Mouse (Mus musculus): ENCODE measurements around the gene Slc2a1. TPM values are rescaled to one million over a fixed set of nuclear protein-coding genes. Genes with fewer than 3 reads are reported as not detected.

The Slc2a1 gene
- total RNA-seq, 2 experiments from 2014 or later: 89.7 to 110 TPM

GRCm38 (mm10) chr4:119097421-119097820, 11.1 kb upstream of the Slc2a1 start:
- no peak for DNase-seq (ENCODE audit: low spot score in 2 of 2)

GRCm38 (mm10) chr4:119098216-119099210, 10.0 kb upstream of the Slc2a1 start:
- DNase-seq (ENCODE audit: low spot score in 2 of 2): peak in 1 of 2 experiments; percentile 33

DNA sequence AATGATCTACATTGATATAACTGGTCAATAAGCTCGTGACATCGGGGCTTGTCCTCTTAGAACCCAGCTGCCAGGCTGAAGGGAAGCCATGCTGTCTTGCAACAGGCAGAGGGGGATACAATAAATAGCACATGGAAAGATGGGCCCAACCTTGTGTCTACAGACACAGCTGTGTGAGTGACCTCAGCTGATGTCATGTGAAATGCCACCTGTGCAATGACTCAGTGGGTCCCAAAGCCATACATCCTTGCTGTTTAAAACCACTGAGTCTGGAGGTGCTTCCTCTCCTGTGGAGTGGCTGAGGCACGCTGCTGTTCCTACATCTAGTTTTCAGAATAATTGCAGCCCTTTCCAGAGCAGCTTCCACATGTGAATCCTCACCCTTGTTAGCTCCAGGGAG, 7.1 kb upstream of the Slc2a1 start:
- DNase-seq (ENCODE audit: low spot score in 2 of 2): no peak

- no peak for DNase-seq (ENCODE audit: low spot score in 2 of 2)
Observed at GRCm38 (mm10) chr4:119102350-119103126, 6.0 kb upstream of the Slc2a1 start.

DNA sequence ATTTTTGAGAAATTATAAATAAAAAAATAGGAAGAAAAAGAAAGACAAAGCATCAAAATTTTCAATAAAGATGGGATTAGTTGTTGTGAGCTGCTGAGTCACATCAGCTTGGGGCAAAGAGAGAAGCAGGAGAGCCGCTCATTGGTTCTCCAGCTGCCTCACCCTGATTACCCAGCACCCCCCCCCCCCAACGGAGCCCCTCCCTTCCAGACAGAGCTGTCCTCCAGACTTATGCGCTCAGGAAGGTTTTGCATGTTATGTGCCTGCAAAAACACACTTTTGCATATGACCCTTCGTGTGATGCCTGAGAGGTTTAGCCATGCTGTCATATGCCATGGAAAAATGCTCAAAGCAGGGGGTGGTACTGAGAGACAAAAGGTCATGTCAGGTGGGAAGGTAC, 3.7 kb upstream of the Slc2a1 start:
- no peak for DNase-seq (ENCODE audit: low spot score in 2 of 2)

GRCm38 (mm10) chr4:119105704-119106103, 2.8 kb upstream of the Slc2a1 start:
- peak in 1 of 2 experiments; percentile 34 for DNase-seq (ENCODE audit: low spot score in 2 of 2)

- no peak for DNase-seq (ENCODE audit: low spot score in 2 of 2)
Observed at GRCm38 (mm10) chr4:119107867-119108266, 644 bp upstream of the Slc2a1 start.

GRCm38 (mm10) chr4:119109640-119110039, 1.1 kb downstream of the Slc2a1 start:
- DNase-seq (ENCODE audit: low spot score in 2 of 2): no peak

DNA sequence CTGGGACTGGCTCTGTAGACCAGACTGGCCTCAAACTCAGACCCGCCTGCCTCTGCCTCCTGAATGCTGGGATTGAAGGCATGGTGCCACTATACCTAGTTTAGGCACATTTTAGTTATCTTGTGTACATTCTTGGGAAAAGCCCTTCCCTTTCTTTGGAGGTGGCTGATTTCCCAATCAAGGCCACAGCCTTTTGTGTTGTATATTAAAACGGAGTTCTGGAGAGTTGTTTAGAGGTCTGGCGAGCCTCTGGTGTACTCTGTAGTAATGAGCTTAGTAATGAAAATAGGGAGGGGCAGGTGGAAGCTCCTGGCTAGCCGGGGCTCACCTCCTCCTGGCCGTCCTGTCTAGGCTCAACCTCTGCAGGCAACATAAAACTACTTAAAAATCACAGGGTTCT, 2.0 kb downstream of the Slc2a1 start:
- DNase-seq (ENCODE audit: low spot score in 2 of 2): no peak

DNA sequence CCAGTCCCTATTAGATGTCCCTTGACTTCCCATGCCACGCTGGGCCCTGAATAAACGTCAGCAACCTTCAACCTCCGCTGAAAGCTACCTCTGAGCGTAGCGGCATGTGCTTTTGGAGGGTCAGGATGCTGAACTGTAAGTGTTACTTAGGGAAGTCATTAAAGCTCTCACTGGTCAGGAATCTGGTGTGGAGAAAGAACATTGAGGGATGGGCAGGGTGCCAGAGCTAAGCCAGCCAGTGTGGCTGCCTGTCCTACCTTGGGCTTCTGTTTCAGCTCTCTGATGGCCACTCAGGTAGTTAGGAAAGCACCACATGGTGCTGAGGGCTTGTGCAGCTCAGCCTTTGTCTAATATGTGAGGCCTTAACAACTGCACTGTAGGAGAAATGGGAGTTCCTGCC, 2.9 kb downstream of the Slc2a1 start:
- no peak for DNase-seq (ENCODE audit: low spot score in 2 of 2)

GRCm38 (mm10) chr4:119112256-119112885, 3.9 kb downstream of the Slc2a1 start:
- DNase-seq (ENCODE audit: low spot score in 2 of 2): peak; percentile 27 to 55

GRCm38 (mm10) chr4:119115611-119116070, 7.1 kb downstream of the Slc2a1 start:
- no peak for DNase-seq (ENCODE audit: low spot score in 2 of 2)

DNA sequence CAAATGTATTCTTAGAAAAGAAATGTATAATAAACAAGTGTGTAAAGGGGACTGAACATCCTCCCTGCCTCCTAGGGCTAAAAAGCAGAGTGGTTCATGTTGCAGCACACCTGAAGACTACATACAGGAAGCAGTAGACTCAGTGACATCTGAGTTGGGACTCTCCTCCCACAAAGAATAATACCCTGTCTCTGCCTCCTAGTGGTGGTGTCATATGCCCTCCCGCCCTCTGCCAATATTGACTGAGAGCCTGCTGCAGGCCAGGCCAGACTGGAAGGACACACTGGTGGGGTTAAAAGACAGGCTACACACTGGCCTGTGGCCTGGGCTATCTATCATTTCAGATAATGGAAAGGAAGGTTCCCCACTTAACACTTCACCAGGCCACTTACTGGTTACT, 7.8 kb downstream of the Slc2a1 start:
- no peak for DNase-seq (ENCODE audit: low spot score in 2 of 2)

DNA sequence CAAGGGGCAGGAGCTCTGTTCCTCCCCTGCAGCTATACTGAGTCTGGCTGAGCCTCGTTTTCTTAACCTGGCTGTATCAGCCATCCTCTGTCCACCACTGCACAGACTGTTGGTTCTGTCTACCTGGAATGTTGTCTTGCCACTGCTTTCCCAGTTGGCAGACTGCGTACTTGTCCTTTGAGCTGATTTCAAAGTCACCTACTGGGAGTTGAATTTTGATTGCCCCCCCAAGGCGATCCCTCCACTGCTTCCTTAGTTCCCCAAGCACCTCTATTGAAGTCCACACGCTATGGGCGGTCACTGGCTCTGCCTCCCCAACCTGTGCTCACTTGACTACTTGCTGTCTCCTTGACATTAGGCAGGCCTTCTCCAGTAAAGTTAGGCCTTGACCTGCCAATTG, 9.1 kb downstream of the Slc2a1 start:
- DNase-seq (ENCODE audit: low spot score in 2 of 2): no peak

GRCm38 (mm10) chr4:119118659-119119077, 10.2 kb downstream of the Slc2a1 start:
- DNase-seq (ENCODE audit: low spot score in 2 of 2): no peak

- DNase-seq (ENCODE audit: low spot score in 2 of 2): no peak
Observed at GRCm38 (mm10) chr4:119119354-119119753, 10.8 kb downstream of the Slc2a1 start.

GRCm38 (mm10) chr4:119120095-119120494, 11.6 kb downstream of the Slc2a1 start:
- DNase-seq (ENCODE audit: low spot score in 2 of 2): no peak

DNA sequence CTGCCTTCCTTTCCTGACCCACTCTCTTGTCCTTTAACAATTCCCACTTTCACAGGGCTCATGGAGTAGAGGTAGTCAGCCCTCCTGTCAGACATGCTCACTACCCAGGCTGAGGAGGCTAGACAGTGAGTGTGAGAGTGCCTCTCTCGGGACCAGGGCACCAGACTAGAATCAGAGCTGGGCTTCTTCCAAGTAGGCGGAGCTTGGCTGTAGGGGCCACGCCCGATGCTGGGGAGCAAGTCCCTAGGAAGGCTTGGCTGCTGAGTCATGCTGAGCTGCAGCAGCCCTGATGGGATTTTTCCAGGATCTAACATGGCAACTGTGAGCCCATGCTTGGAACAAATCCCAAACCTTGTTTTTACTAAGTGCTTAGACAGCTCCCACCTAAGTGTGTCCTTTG, 12.7 kb downstream of the Slc2a1 start:
- DNase-seq (ENCODE audit: low spot score in 2 of 2): peak in 1 of 2 experiments; percentile 36

DNA sequence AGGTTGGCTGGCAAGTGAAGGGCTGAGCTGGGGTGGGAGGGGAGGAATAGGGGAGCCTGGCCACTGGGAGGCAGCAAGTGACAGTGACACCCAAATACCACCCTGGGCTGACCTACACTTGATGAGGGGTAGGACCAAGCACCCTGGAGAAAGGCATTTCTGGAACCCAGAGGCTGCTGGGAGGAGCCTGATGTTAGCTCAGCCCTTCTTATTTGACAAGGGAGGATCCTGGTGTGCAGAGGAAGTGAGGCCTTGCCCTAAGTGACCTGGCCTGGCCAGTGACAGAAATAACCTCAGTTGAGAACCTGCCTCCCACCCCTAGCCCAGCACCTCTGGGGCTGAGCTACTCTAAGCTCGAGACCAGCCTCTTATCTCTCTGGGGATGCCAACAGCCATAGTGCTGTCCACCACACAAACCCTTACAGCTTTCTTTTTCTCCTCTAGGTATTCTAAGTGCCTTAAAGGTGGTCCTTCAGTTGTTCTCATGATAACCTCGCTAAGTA, 16.3 kb downstream of the Slc2a1 start:
- DNase-seq (ENCODE audit: low spot score in 2 of 2): no peak

- DNase-seq (ENCODE audit: low spot score in 2 of 2): no peak
Observed at GRCm38 (mm10) chr4:119125577-119126270, 17.2 kb downstream of the Slc2a1 start.

GRCm38 (mm10) chr4:119127229-119127628, 18.7 kb downstream of the Slc2a1 start:
- no peak for DNase-seq (ENCODE audit: low spot score in 2 of 2)
